Mouse (Mus musculus): ENCODE data around the gene Hoxc9.

Hoxc9 gene

GRCm38 (mm10) chr15:102998608-102999182 is 22.5 kb downstream of the Hoxc9 start:
- DNase-seq (ENCODE audit: extremely low read depth, low read depth), result peak; percentile 96

GRCm38 (mm10) chr15:102999183-102999831 is 23.1 kb downstream of the Hoxc9 start:
- peak; percentile 94 for DNase-seq (ENCODE audit: extremely low read depth, low read depth)

- no peak for DNase-seq (ENCODE audit: extremely low read depth, low read depth)
Measured at GRCm38 (mm10) chr15:102999955-103000354, 23.7 kb downstream of the Hoxc9 start.

GRCm38 (mm10) chr15:103000501-103000901 is 24.3 kb downstream of the Hoxc9 start:
- DNase-seq (ENCODE audit: extremely low read depth, low read depth), result no peak

GRCm38 (mm10) chr15:103001370-103001769 is 25.1 kb downstream of the Hoxc9 start:
- DNase-seq (ENCODE audit: extremely low read depth, low read depth), result no peak

- no peak for DNase-seq (ENCODE audit: extremely low read depth, low read depth)
Measured at GRCm38 (mm10) chr15:103002156-103002555, 25.9 kb downstream of the Hoxc9 start.

- peak; percentile 85 for DNase-seq (ENCODE audit: extremely low read depth, low read depth)
Measured at GRCm38 (mm10) chr15:103002821-103003448, 26.7 kb downstream of the Hoxc9 start.

GRCm38 (mm10) chr15:103005308-103005707 is 29.1 kb downstream of the Hoxc9 start:
- DNase-seq (ENCODE audit: extremely low read depth, low read depth), result no peak

- DNase-seq (ENCODE audit: extremely low read depth, low read depth), result no peak
Measured at GRCm38 (mm10) chr15:103005797-103006196, 29.6 kb downstream of the Hoxc9 start.

- DNase-seq (ENCODE audit: extremely low read depth, low read depth), result no peak
Measured at GRCm38 (mm10) chr15:103006326-103006725, 30.1 kb downstream of the Hoxc9 start.

- DNase-seq (ENCODE audit: extremely low read depth, low read depth), result no peak
Measured at GRCm38 (mm10) chr15:103009265-103010111, 33.2 kb downstream of the Hoxc9 start.

- no peak for DNase-seq (ENCODE audit: extremely low read depth, low read depth)
Measured at GRCm38 (mm10) chr15:103010112-103010846, 34.0 kb downstream of the Hoxc9 start.

GRCm38 (mm10) chr15:103010847-103011555 is 34.8 kb downstream of the Hoxc9 start:
- no peak for DNase-seq (ENCODE audit: extremely low read depth, low read depth)

- DNase-seq (ENCODE audit: extremely low read depth, low read depth), result no peak
Measured at GRCm38 (mm10) chr15:103011928-103012486, 35.8 kb downstream of the Hoxc9 start.

GRCm38 (mm10) chr15:103013238-103013984 is 37.2 kb downstream of the Hoxc9 start:
- no peak for DNase-seq (ENCODE audit: extremely low read depth, low read depth)

GRCm38 (mm10) chr15:103014166-103015008 is 38.1 kb downstream of the Hoxc9 start:
- no peak for DNase-seq (ENCODE audit: extremely low read depth, low read depth)

GRCm38 (mm10) chr15:103015009-103015399 is 38.8 kb downstream of the Hoxc9 start:
- DNase-seq (ENCODE audit: extremely low read depth, low read depth), result no peak

GRCm38 (mm10) chr15:103015406-103016166 is 39.3 kb downstream of the Hoxc9 start:
- DNase-seq (ENCODE audit: extremely low read depth, low read depth), result no peak

All from MEL-GATA-1-ER (cell line).